Mouse (Mus musculus): ENCODE results near the gene Traf7.

DNA sequence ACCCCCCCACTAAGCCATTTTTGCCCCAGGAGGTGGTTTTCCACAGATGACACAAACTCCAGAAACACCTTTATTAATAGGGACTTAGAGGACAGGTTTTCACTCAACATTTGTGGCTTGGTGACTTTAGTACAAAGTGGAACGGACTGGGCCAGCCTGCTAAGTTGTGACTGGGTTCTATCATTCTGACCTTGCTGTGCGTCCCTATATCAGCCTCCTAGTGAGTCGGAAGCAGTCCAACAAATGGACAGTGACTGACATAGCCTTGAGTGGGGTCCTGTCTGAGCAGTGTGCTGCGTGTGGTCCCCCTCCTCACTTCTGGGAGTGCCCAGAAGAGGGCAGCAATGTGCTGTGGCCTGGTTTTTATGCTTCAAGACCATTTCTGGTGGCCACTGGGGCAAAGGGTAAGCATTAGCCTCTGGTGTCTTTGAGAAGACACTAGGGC lies 1.3 kb upstream of the Traf7 start:
- TF ChIP-seq CTCF (conservative IDR thresholded peaks at IDR 0.05; ENCODE audit: low read length) = peak; percentile 50
- no peak for TF ChIP-seq NANOG (IDR thresholded peaks at IDR 0.05; ENCODE audit: borderline replicate concordance, low read length)
- no peak for TF ChIP-seq POU5F1 (IDR thresholded peaks at IDR 0.05; ENCODE audit: borderline replicate concordance, low read length)

Data from E14TG2a.4 (cell line).